Mouse (Mus musculus) intestine, embryonic 16.5 days (tissue): Measurements from ENCODE around the gene Fgfr2. TPM values are rescaled to one million over a fixed set of nuclear protein-coding genes. Genes with fewer than 3 reads are reported as not detected.

Experiments
- ATAC-seq: fragments of 200-750 bp; cut with Nextera tagmentation; 2 replicates; pipeline ENCODE4 v1.8.0; 2017; ENCODE audit warnings: moderate TSS enrichment, moderate library complexity
- H3K27ac ChIP-seq: fragments of 300-500 bp; sonication (generic); 2 replicates; pipeline ENCODE4 v1.5.1; 2014; ENCODE audit warnings: mild to moderate bottlenecking, low read length
- H3K27me3 ChIP-seq: fragments of 300-500 bp; sonication (generic); replicated peaks from 2 replicates; pipeline ENCODE4 v1.6.1; 2014; ENCODE audit warnings: low read length, control low read depth, mixed read lengths; ENCODE audit not compliant: control insufficient read depth, insufficient read depth
- H3K36me3 ChIP-seq: fragments of 300-500 bp; sonication (generic); 2 replicates; pipeline ENCODE4 v1.6.1; 2014; ENCODE audit warnings: low read length, control low read depth; ENCODE audit not compliant: control insufficient read depth, insufficient read depth
- H3K4me1 ChIP-seq: fragments of 300-500 bp; sonication (generic); 2 replicates; pipeline ENCODE4 v1.6.1; 2014; ENCODE audit warnings: low read length, control low read depth, mixed read lengths; ENCODE audit not compliant: control insufficient read depth, insufficient read depth
- H3K4me2 ChIP-seq: fragments of 300-500 bp; sonication (generic); 2 replicates; pipeline ENCODE4 v1.6.1; 2014; ENCODE audit warnings: low read depth, low read length, control low read depth
- H3K4me3 ChIP-seq: fragments of 300-500 bp; sonication (generic); 2 replicates; pipeline ENCODE4 v1.5.1; 2014; ENCODE audit warnings: mild to moderate bottlenecking, low read length
- H3K9ac ChIP-seq: fragments of 300-500 bp; sonication (generic); 2 replicates; pipeline ENCODE4 v1.6.1; 2014; ENCODE audit warnings: low read depth, low read length
- H3K9me3 ChIP-seq: fragments of 300-500 bp; sonication (generic); 2 replicates; pipeline ENCODE4 v1.6.1; 2016; ENCODE audit warnings: low read length, control low read depth; ENCODE audit not compliant: control insufficient read depth
- WGBS: fragments of 180-500 bp; shearing (Covaris S2); extraction: QIAGEN DNeasy Blood & Tissue Kit; methylation state at CpG from one replicate; pipeline ENCODE4 v1.1.7; 2014; 5-methylcytosine and 5-hydroxymethylcytosine counted together
- polyA plus RNA-seq: library from polyadenylated mRNA; unstranded; fragments of >200 nt; fragmentation: Nextera tagmentation; extraction: Ambion mirVana; gene quantifications from 2 replicates; pipeline ENCODE4 v1.2.1, GENCODE M21; 2015

Fgfr2 gene
- polyA plus RNA-seq, 1 experiment from 2014 or later, result 47.3 TPM

DNA sequence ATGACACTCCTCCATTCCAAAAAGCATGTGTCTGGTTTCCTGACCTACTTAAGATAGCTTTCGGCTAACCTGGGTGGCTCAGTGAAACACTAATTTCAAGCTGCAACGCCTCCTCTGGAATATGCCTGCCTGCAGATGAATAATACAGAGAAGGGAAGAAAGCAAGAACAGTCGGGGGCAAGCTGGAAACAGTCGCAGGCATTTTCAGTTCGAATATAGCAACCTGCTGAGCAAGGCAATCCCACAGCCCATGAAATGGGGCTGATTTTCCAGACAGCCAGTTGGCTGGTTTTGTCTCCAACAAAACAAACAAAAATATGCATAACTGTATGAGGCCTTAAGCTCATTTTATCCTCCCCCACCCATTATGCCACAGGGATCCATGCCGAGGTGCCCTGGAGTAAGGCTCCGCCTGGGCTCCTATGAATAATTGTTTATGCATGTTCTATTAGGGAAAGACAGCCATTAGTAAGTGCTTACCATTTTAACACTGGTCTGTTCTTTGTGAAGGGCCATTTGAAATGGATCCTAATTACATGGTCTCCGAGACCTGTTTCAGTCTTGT is 2741.7 kb downstream of the Fgfr2 start:
- H3K4me1 ChIP-seq, result no peaks in the 10 kb centered on the region
- 84% methylated on average over 8 of the region's 8 CpGs for WGBS
- no peak for ATAC-seq
- H3K4me2 ChIP-seq, result no peak overlapping the region
- H3K4me3 ChIP-seq, result no peak overlapping the region
- H3K9me3 ChIP-seq, result no peaks in the 10 kb centered on the region
- H3K27ac ChIP-seq, result no peak overlapping the region
- H3K9ac ChIP-seq, result no peak overlapping the region
- H3K27me3 ChIP-seq, result no peaks in the 10 kb centered on the region
- H3K36me3 ChIP-seq, result no peaks in the 10 kb centered on the region

DNA sequence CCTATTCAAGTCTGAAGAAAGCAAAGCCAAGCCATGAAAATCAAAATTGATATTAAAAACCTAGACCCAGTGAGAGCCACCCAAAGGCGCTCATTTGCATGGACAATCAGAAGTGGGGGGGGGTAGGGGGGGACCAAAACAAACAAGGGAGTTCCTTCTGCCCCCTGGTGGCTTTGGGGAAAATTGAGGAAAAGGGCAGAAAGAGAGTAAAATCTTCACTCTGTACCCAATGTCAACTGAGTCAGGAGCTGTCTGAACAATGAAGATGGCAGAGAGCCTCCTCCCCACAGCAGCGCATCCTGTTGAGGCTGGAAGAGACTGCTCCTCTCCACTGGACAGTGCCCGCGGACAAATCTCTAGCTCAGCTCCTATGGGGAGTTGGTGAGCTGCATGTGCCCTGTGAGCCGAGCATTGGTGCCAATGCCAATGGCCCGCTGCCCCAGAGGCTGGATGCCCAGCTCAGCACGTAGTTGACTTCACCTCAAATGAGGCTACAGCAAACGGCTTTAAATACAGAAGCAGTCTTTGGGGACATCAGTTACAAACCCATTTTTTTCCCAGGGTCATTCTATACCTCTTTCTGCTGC is 2742.3 kb downstream of the Fgfr2 start:
- Histone ChIP-seq H3K36me3 (no peaks in the 10 kb centered on the region), H3K27me3 (no peaks in the 10 kb centered on the region), H3K4me3 (no peak overlapping the region), H3K4me2 (no peak overlapping the region), H3K9me3 (no peaks in the 10 kb centered on the region), H3K4me1 (no peaks in the 10 kb centered on the region), H3K27ac (no peak overlapping the region), H3K9ac (no peak overlapping the region)
- 84% methylated on average over 8 of the region's 8 CpGs for WGBS
- no peak for ATAC-seq

DNA sequence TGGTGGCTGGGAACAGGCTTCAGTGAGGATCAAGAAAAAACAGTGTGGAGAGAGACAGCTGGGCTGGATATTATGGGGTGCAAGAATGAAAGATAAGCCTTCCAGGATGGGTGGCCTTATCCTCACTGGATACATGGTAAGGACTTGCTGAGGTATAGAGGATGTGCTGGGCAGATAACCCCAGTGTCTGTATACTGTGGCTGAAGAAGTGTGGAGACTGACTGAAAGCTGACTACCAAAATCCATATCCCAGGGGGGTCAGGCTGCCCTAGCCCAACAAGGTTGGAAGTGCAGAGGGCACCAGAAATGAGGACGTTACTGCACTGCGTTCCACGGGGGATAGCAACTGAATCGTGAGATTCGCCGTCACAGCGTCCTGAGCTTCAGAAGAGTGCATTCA is 2742.8 kb downstream of the Fgfr2 start:
- ATAC-seq, result no peak
- Histone ChIP-seq H3K9me3 (no peaks in the 10 kb centered on the region), H3K36me3 (no peaks in the 10 kb centered on the region), H3K9ac (no peak overlapping the region), H3K4me2 (no peak overlapping the region), H3K27ac (no peak overlapping the region), H3K4me3 (no peak overlapping the region), H3K27me3 (no peaks in the 10 kb centered on the region), H3K4me1 (no peaks in the 10 kb centered on the region)
- 90% methylated on average over 7 of the region's 7 CpGs for WGBS

DNA sequence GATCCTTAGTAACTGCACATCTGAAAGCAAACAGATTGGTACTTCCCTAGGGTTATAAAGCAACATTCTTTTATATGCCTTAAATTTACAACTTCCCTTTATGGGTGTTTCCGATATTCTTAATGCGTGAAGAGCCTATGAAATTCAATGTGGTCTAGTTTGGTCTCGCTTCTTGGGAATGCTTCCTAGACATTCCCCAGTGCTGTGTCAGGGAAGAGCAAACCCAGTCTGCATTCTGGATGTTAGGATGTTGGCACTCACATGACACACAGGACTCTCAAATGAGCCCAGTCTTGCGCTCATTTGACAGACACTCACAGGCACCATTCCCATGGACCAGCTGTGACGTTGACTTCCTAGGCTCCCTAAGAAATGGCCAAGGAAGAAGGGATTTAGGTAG is 2743.3 kb downstream of the Fgfr2 start:
- Histone ChIP-seq H3K27ac (no peak overlapping the region), H3K4me3 (no peak overlapping the region), H3K9me3 (no peaks in the 10 kb centered on the region), H3K4me1 (no peaks in the 10 kb centered on the region), H3K9ac (no peak overlapping the region), H3K4me2 (no peak overlapping the region), H3K36me3 (no peaks in the 10 kb centered on the region), H3K27me3 (no peaks in the 10 kb centered on the region)
- WGBS, result 88% methylated on average over 5 of the region's 5 CpGs
- no peak for ATAC-seq

DNA sequence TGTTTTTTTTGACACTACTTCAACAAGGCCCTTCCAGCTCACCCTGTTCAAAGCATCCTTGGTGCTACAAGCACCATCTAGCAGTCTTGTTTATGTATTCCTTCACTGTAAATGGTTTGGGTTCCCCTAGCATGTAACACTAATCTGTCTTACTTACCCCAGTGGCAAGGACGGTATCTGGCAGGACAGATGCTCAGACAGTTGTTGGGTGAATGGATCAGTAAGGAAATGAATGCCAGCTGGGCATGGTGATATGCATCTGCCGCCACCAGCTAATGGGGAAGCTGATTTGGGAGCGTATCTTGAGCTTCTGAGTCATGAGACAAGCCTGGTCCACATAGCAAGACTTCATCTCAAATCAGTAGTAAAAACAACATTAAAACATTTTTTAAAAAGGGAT is 2744.8 kb downstream of the Fgfr2 start:
- H3K4me3 ChIP-seq, result no peak overlapping the region
- WGBS, result 78% methylated on average over 3 of the region's 3 CpGs
- no peak overlapping the region for H3K9ac ChIP-seq
- H3K27ac ChIP-seq, result no peak overlapping the region
- ATAC-seq, result no peak
- no peaks in the 10 kb centered on the region for H3K9me3 ChIP-seq
- no peak overlapping the region for H3K4me2 ChIP-seq
- no peaks in the 10 kb centered on the region for H3K4me1 ChIP-seq
- H3K36me3 ChIP-seq, result no peaks in the 10 kb centered on the region
- H3K27me3 ChIP-seq, result no peaks in the 10 kb centered on the region

DNA sequence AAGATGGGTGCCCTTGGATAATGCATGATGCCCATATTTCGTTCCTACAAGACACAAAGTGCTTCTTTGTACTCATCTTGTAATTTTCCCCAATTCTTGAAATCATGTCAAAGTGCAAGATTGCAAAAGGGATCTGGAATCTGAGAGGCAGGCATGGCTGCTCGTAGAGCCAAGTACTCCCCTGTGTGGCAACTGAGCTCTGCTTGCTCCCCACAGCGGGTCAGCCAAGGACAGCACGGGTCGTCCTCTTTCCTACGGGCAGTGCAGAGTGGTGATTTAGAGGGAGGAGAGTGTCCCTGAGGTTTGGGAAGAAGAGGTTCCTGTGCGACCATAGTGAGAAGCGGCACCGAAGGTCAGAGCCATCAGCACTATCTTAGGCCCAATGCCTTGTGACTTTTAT is 2748.8 kb downstream of the Fgfr2 start:
- 82% methylated on average over 9 of the region's 9 CpGs for WGBS
- no peaks in the 10 kb centered on the region for H3K4me1 ChIP-seq

DNA sequence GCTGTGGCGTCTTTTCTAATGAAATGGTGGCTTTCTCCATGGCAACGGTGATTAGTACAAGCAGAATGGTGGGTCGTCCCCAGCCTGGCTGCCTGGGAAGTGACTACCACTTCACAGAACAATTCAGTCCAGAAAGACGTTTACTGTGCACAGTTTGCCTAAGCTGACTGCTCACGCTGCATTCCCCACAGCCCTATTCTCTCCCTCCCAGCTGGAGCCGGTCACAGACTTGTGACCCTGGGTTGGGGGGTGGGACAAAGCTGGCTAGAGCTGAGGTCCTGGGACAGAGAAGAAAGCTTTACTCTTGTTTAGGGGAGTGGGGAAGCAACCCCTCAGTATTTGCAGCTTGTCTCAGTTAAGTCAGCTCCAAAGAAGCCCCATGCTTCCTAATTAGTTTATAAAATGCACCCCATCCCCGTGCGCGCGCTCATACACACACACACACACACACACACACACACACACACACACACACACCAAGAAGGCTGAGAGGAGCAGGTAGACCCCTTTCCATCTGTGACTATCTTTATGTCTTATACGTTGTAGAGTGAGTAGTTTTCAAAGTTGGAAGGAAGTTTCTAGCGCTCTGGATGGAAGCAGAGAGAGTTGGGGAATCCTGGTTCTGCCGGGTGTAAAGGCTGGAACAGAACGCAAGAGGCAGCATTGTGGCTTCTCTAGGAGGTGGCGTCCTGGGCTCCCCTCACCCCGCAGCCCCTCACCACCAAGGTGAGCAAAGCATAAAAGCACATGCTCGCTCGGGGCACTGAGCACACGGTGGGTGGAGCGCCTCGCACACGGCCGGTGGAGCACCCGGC is 2754.1 kb downstream of the Fgfr2 start:
- no peaks in the 10 kb centered on the region for H3K4me1 ChIP-seq
- no peaks in the 10 kb centered on the region for H3K9me3 ChIP-seq
- no peaks in the 10 kb centered on the region for H3K36me3 ChIP-seq
- no peak for ATAC-seq
- H3K9ac ChIP-seq, result no peak overlapping the region
- 40% methylated on average over 24 of the region's 24 CpGs for whole genome bisulfite sequencing
- H3K27ac ChIP-seq, result no peak overlapping the region
- no peak overlapping the region for H3K4me3 ChIP-seq
- H3K4me2 ChIP-seq, result no peak overlapping the region
- H3K27me3 ChIP-seq, result no peaks in the 10 kb centered on the region

More for the DNA sequence above, 2748.8 kb downstream of the Fgfr2 start:
- Histone ChIP-seq H3K27ac (no peak overlapping the region), H3K36me3 (no peaks in the 10 kb centered on the region), H3K9ac (no peak overlapping the region), H3K27me3 (no peaks in the 10 kb centered on the region), H3K9me3 (no peaks in the 10 kb centered on the region), H3K4me3 (no peak overlapping the region), H3K4me2 (no peak overlapping the region)
- ATAC-seq, result no peak

DNA sequence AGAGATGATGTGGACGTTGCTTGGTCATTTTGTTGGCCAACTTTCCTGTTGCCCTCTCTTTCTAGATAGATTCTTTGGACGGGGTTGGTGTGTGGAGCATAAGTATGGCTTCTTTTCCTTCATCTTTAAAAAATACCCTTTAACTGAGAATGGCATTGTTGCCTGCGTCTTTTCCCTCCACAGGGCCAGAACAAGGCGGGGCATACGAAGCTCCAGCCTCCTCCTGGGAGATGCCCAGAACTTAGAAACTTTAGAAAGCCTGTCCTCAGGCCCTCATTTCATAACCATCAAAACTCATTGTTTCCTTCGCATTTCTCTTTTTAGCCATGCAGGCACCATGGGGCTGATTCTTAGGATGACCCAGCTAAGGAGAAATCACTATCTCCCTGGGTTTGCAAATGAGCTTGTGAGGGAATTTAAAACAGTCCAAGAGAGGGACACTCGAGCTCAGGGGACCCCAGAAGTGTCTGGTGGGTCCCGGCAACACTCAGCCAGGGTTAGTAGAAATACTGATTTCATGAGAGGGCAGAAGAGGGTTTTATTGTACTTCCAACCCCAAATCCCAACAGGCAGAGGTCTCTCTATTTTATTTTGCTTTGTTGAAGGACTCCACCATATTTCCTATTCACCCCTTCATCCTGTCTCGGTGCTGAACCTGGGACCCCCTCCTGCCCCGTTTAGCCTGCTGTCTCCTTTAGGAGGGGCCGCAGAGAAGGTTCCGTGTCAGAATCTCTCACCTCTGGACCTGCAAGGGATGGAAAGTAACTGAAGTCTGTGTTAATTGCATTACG is 2754.9 kb downstream of the Fgfr2 start:
- H3K4me2 ChIP-seq, result no peak overlapping the region
- H3K4me1 ChIP-seq, result no peaks in the 10 kb centered on the region
- no peak overlapping the region for H3K9ac ChIP-seq
- no peak overlapping the region for H3K4me3 ChIP-seq
- H3K9me3 ChIP-seq, result no peaks in the 10 kb centered on the region
- H3K27me3 ChIP-seq, result no peaks in the 10 kb centered on the region
- H3K27ac ChIP-seq, result no peak overlapping the region
- WGBS, result 58% methylated on average over 13 of the region's 13 CpGs
- no peaks in the 10 kb centered on the region for H3K36me3 ChIP-seq
- no peak for ATAC-seq
